Mouse (Mus musculus) liver, postnatal 0 days (tissue): Measurements from ENCODE around the gene Gopc. TPM values are rescaled to one million over a fixed set of nuclear protein-coding genes. Genes with fewer than 3 reads are reported as not detected.

ENCODE experiments used
- ATAC-seq: fragments of 200-750 bp; cut with Nextera tagmentation; 2 replicates; pipeline ENCODE4 v1.8.0; 2017; ENCODE audit warnings: mild to moderate bottlenecking, moderate library complexity
- DNase-seq: peaks from one replicate; pipeline ENCODE4 v3.0.0-alpha.2; 2016
- H3K27ac ChIP-seq: fragments of 300-500 bp; sonication (generic); 2 replicates; pipeline ENCODE4 v1.5.1; 2014; ENCODE audit warnings: antibody characterized with exemption, moderate library complexity, mild to moderate bottlenecking, low read depth
- H3K27me3 ChIP-seq: fragments of 300-500 bp; sonication (generic); 2 replicates; pipeline ENCODE4 v1.6.1; 2014; ENCODE audit warnings: low read length, control low read depth, mixed read lengths; ENCODE audit not compliant: insufficient read depth
- H3K36me3 ChIP-seq: fragments of 300-500 bp; sonication (generic); replicated peaks from 2 replicates; pipeline ENCODE4 v1.6.1; 2014; ENCODE audit warnings: mild to moderate bottlenecking, control low read depth, low read length, moderate library complexity, mixed read lengths; ENCODE audit not compliant: insufficient read depth
- H3K4me1 ChIP-seq: fragments of 300-500 bp; sonication (generic); 2 replicates; pipeline ENCODE4 v1.6.1; 2014; ENCODE audit warnings: antibody characterized with exemption, mild to moderate bottlenecking, control low read depth; ENCODE audit not compliant: insufficient read depth
- H3K4me2 ChIP-seq: fragments of 300-500 bp; sonication (generic); 2 replicates; pipeline ENCODE4 v1.6.1; 2014; ENCODE audit warnings: low read depth, mild to moderate bottlenecking, low read length, moderate library complexity, mixed read lengths
- H3K4me3 ChIP-seq: fragments of 300-500 bp; sonication (generic); 2 replicates; pipeline ENCODE4 v1.5.1; 2014; ENCODE audit warnings: low read depth, low read length
- H3K9ac ChIP-seq: fragments of 300-500 bp; sonication (generic); replicated peaks from 2 replicates; pipeline ENCODE4 v1.6.1; 2014; ENCODE audit warnings: mild to moderate bottlenecking, moderate library complexity
- H3K9me3 ChIP-seq: fragments of 300-500 bp; sonication (generic); 2 replicates; pipeline ENCODE4 v1.6.1; 2016; ENCODE audit warnings: mild to moderate bottlenecking, control low read depth, low read length, mixed read lengths
- CTCF ChIP-seq: sonication (generic); IDR thresholded peaks from 2 replicates; pipeline ENCODE4 v1.5.1; 2016; ENCODE audit warnings: antibody characterized with exemption, low read depth
- EP300 ChIP-seq: IDR thresholded peaks from 2 replicates; pipeline ENCODE4 v1.6.1; 2016; ENCODE audit warnings: antibody characterized with exemption, low read depth, mild to moderate bottlenecking
- WGBS: fragments of 180-500 bp; shearing (Covaris S2); extraction: QIAGEN DNeasy Blood & Tissue Kit; methylation state at CpG from one replicate; pipeline ENCODE4 v1.1.7; 2014; ENCODE audit not compliant: insufficient replicate concordance; 5-methylcytosine and 5-hydroxymethylcytosine counted together
- polyA plus RNA-seq: library from polyadenylated mRNA; unstranded; fragments of >200 nt; fragmentation: Nextera tagmentation; extraction: Ambion mirVana; gene quantifications from 2 replicates; pipeline ENCODE4 v1.2.1, GENCODE M21; 2015

Gene Gopc
- polyA plus RNA-seq, 1 experiment from 2014 or later = 4.7 TPM

GRCm38 (mm10) chr10:52389438-52389837 lies 7.5 kb upstream of the Gopc start:
- no peak overlapping the region for H3K4me2 ChIP-seq
- no peaks in the 10 kb centered on the region for H3K4me1 ChIP-seq
- no peak for DNase-seq
- H3K27me3 ChIP-seq = no peaks in the 10 kb centered on the region
- H3K36me3 ChIP-seq = no peaks in the 10 kb centered on the region
- H3K9ac ChIP-seq = no peak overlapping the region
- WGBS = 58% methylated on average over 3 of the region's 3 CpGs
- H3K9me3 ChIP-seq = no peaks in the 10 kb centered on the region
- H3K4me3 ChIP-seq = no peak overlapping the region
- no peak for ATAC-seq
- TF ChIP-seq EP300 (no peak), CTCF (no peak)
- no peak overlapping the region for H3K27ac ChIP-seq

DNA sequence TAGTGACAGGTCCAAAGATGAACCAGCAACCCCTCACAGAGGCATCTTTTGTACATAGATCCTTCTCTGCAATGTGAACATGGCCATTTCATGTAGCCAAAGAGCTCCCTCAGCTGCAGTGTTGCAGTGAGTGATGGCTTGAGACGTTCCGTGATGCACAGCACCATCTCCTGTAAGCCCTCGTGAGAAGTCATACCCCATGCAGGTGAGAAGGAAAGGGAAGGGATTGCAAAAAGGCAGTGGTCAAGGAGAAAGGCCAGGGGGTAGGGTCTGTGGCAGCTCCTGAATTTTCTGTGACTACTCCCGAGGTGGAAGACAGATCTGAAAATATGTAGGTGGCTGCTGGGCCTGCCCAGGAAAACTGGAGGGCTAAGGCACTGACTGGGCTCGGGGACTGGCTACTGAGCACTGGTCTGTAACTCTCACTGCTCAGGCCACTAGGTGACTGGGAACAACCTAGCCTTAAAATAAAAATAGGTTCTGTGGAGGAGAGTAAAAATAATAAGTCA lies 7.1 kb upstream of the Gopc start, which contains the start of gene Nepn:
Gene Nepn, plus strand, starts transcription at position 51 of the 509 bp plus-strand sequence.
- H3K9me3 ChIP-seq = no peaks in the 10 kb centered on the region
- DNase-seq (no peak), ATAC-seq (no peak)
- 71% methylated on average over 5 of the region's 5 CpGs for WGBS
- H3K36me3 ChIP-seq = no peaks in the 10 kb centered on the region
- no peak within 1 kb of the TSS for H3K4me3 ChIP-seq
- TF ChIP-seq CTCF (no peak), EP300 (no peak)
- H3K4me2 ChIP-seq = no peak within 1 kb of the TSS
- H3K9ac ChIP-seq = no peak within 1 kb of the TSS
- H3K27ac ChIP-seq = no peak within 1 kb of the TSS
- no peaks in the 10 kb centered on the region for H3K4me1 ChIP-seq
- no peaks in the 10 kb centered on the region for H3K27me3 ChIP-seq

GRCm38 (mm10) chr10:52387192-52387591 lies 5.3 kb upstream of the Gopc start:
- DNase-seq = no peak
- no peak for ATAC-seq
- WGBS = 55% methylated on average over 4 of the region's 4 CpGs
- Histone ChIP-seq H3K4me3 (no peak overlapping the region), H3K36me3 (no peaks in the 10 kb centered on the region), H3K4me2 (no peak overlapping the region), H3K27ac (no peak overlapping the region), H3K9ac (no peak overlapping the region), H3K9me3 (no peaks in the 10 kb centered on the region), H3K27me3 (no peaks in the 10 kb centered on the region), H3K4me1 (peaks cover 5% of the 10 kb centered on the region; the same call in 1 of the 2 replicates)
- TF ChIP-seq CTCF (no peak), EP300 (no peak)

DNA sequence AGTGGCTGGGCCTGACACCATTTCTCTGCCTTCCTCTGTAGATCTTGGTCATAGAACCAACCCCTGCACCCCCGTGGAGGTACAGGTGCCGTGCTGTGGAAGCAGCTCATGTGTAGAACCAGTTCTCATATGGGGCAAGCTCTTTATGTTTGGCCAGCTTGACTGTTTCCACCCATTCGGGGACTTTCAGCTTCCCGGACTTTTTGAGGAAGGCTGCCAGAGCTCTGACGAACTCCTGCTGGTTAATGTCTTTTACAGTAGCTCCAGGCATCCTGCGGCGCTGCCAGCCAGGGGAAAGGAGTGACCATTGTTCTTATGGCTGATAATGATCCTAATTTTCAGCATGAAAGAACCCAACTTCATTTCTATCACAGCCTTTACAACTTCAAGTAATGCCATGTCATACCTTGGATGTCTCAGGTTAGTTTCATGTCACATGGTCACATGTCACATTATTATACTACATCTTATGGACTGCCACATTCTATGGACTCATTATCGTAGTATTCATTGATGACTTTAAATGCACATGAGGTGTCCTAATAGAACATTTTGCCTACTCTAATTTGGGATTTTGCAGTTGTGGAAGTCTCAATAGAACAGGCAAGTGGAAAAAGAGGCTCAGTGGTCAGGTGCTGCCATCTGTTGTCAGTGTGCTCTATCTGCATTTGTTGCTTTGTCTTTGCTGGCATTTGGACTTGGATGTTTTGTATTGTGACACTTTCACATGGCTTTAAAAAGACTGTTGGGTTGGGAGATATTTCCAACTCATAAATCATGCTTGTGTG lies 3.1 kb upstream of the Gopc start:
- H3K4me2 ChIP-seq = no peak overlapping the region
- no peak overlapping the region for H3K4me3 ChIP-seq
- H3K4me1 ChIP-seq = peaks cover 10% of the 10 kb centered on the region
- no peaks in the 10 kb centered on the region for H3K36me3 ChIP-seq
- no peak overlapping the region for H3K27ac ChIP-seq
- H3K9ac ChIP-seq = no peak overlapping the region
- no peaks in the 10 kb centered on the region for H3K9me3 ChIP-seq
- ATAC-seq (no peak), DNase-seq (peak; percentile 55)
- peak; percentile 92 for TF ChIP-seq CTCF
- TF ChIP-seq EP300 = no peak
- 65% methylated on average over 8 of the region's 8 CpGs for WGBS
- no peaks in the 10 kb centered on the region for H3K27me3 ChIP-seq

GRCm38 (mm10) chr10:52383522-52383921 lies 1.6 kb upstream of the Gopc start:
- H3K4me3 ChIP-seq = no peak overlapping the region
- ATAC-seq = no peak
- no peak overlapping the region for H3K4me2 ChIP-seq
- no peak overlapping the region for H3K9ac ChIP-seq
- H3K9me3 ChIP-seq = no peaks in the 10 kb centered on the region
- 68% methylated on average over 1 of the region's 1 CpGs for WGBS
- no peaks in the 10 kb centered on the region for H3K36me3 ChIP-seq
- no peak for DNase-seq
- H3K4me1 ChIP-seq = peaks cover 12% of the 10 kb centered on the region
- no peak overlapping the region for H3K27ac ChIP-seq
- TF ChIP-seq EP300 (no peak), CTCF (no peak)
- H3K27me3 ChIP-seq = no peaks in the 10 kb centered on the region

DNA sequence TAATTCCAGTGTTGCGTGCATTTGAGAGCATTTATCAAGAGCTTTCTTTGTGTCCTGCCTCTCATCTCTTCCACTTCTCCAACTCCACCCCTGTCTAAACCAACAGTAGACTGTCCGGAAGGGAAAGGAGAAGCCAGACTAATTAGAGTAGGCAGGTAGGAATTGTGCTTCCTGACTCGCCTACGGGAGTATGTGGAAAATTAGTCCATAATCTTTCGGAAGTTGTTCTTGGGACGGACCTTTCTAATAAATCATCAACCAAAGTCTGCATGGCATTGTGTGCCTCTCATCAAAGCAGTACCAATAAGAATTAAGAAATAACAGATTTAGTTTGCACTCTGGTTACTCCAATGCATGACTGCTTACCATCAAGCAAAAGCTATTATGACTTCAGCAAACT lies 1.1 kb upstream of the Gopc start:
- peak overlapping the region; percentile 92; the same call in 1 of the 2 replicates for H3K9ac ChIP-seq
- no peak for DNase-seq

More for the DNA sequence above, 1.1 kb upstream of the Gopc start:
- Histone ChIP-seq H3K9me3 (no peaks in the 10 kb centered on the region), H3K27me3 (no peaks in the 10 kb centered on the region), H3K36me3 (no peaks in the 10 kb centered on the region), H3K4me3 (peak overlapping the region; percentile 99), H3K27ac (peak overlapping the region; percentile 96), H3K4me1 (peaks cover 12% of the 10 kb centered on the region), H3K4me2 (peak overlapping the region; percentile 96)
- no peak for TF ChIP-seq EP300
- TF ChIP-seq CTCF = no peak
- 70% methylated on average over 6 of the region's 6 CpGs for WGBS
- no peak for ATAC-seq
